Mouse (Mus musculus) G1E (cell line): ENCODE measurements around the gene Plxna4. TPM values are rescaled to one million over a fixed set of nuclear protein-coding genes. Genes with fewer than 3 reads are reported as not detected.

Experiments
- ATAC-seq: 2 replicates; pipeline ENCODE4 v1.8.0; 2016; ENCODE audit warnings: mild to moderate bottlenecking; ENCODE audit not compliant: insufficient number of reproducible peaks, poor library complexity, low FRiP score, severe bottlenecking; ENCODE audit errors: extremely low read depth
- DNase-seq: peaks from one replicate; pipeline ENCODE4 v3.0.0; 2012; ENCODE audit warnings: low spot score
- H3K27me3 ChIP-seq: 2 replicates; pipeline ENCODE4 v1.6.1; 2012; ENCODE audit warnings: mild to moderate bottlenecking, low read length, inconsistent platforms; ENCODE audit not compliant: insufficient read depth
- H3K36me3 ChIP-seq: replicated peaks from 2 replicates; pipeline ENCODE3; 2012; ENCODE audit warnings: mild to moderate bottlenecking, inconsistent platforms
- H3K4me1 ChIP-seq: 2 replicates; pipeline ENCODE4 v1.6.1; 2012; ENCODE audit warnings: low read depth, low read length, inconsistent platforms, mixed read lengths; ENCODE audit not compliant: insufficient read depth
- H3K4me3 ChIP-seq: 2 replicates; pipeline ENCODE4 v1.5.1; 2012; ENCODE audit warnings: low read depth, mild to moderate bottlenecking, inconsistent platforms, low read length, moderate library complexity, mixed read lengths
- H3K9me3 ChIP-seq: replicated peaks from 2 replicates; pipeline ENCODE4 v1.6.1; 2012; ENCODE audit warnings: inconsistent platforms
- CTCF ChIP-seq: IDR thresholded peaks from 2 replicates; pipeline ENCODE4 v1.5.1; 2012; ENCODE audit warnings: low read depth, low read length, inconsistent platforms, mixed read lengths
- GATA1 ChIP-seq: IDR thresholded peaks from 2 replicates; pipeline ENCODE4 v1.6.1; 2012; ENCODE audit warnings: borderline replicate concordance, low read length, inconsistent platforms, mixed read lengths
- GATA2 ChIP-seq: IDR thresholded peaks from 2 replicates; pipeline ENCODE4 v1.6.1; 2012; ENCODE audit warnings: low read depth, low read length, inconsistent platforms, borderline replicate concordance
- POLR2AphosphoS5 ChIP-seq: IDR thresholded peaks from 2 replicates; pipeline ENCODE4 v1.6.1; 2012; ENCODE audit warnings: low read depth, low read length, inconsistent platforms; ENCODE audit not compliant: insufficient replicate concordance
- TAL1 ChIP-seq: conservative IDR thresholded peaks from 2 replicates; pipeline ENCODE4 v1.6.1; 2012; ENCODE audit warnings: low read depth, low read length, inconsistent platforms, mixed read lengths
- polyA plus RNA-seq: library from polyadenylated mRNA; stranded (reverse); fragments of >175 nt; gene quantifications from 2 replicates; pipeline ENCODE4 v1.2.3, GENCODE M21; 2012
- total RNA-seq, 2 experiments: library from RNA; stranded (forward) in 1 of 2; stranded (reverse) in 1 of 2; fragments of 200-1000 nt in 1 of 2; fragments of >200 nt in 1 of 2; fragmentation: Nextera tagmentation in 1 of 2; gene quantifications; 2 replicates each; pipeline ENCODE4 v1.2.3; 2014 to 2017

Plxna4 gene
- total and polyA plus RNA-seq, 3 experiments, result 0.11 TPM; not detected in 2

- DNase-seq, result no peak
- ATAC-seq, result no peak
- Histone ChIP-seq H3K9me3 (no peaks in the 10 kb centered on the region), H3K4me1 (no peaks in the 10 kb centered on the region), H3K4me3 (no peak overlapping the region), H3K27me3 (no peaks in the 10 kb centered on the region), H3K36me3 (no peaks in the 10 kb centered on the region)
- TF ChIP-seq GATA2 (no peak), TAL1 (no peak), POLR2AphosphoS5 (no peak)
These were observed 367.2 kb downstream of the Plxna4 start for GRCm38 (mm10) chr6:32220765-32221164.

GRCm38 (mm10) chr6:32218544-32218943 is 369.4 kb downstream of the Plxna4 start:
- H3K27me3 ChIP-seq, result peaks cover 2% of the 10 kb centered on the region; the same call in 1 of the 2 replicates
- no peak for ATAC-seq

GRCm38 (mm10) chr6:32212439-32212838 is 375.6 kb downstream of the Plxna4 start:
- Histone ChIP-seq H3K36me3 (no peaks in the 10 kb centered on the region), H3K4me3 (no peak overlapping the region), H3K9me3 (no peaks in the 10 kb centered on the region), H3K4me1 (no peaks in the 10 kb centered on the region), H3K27me3 (peaks cover 2% of the 10 kb centered on the region; the same call in 1 of the 2 replicates)
- ATAC-seq (no peak), DNase-seq (no peak)
- TF ChIP-seq TAL1 (no peak), CTCF (no peak), GATA2 (no peak), GATA1 (no peak), POLR2AphosphoS5 (no peak)

More at GRCm38 (mm10) chr6:32218544-32218943, 369.4 kb downstream of the Plxna4 start:
- Histone ChIP-seq H3K36me3 (no peaks in the 10 kb centered on the region), H3K9me3 (no peaks in the 10 kb centered on the region), H3K4me1 (no peaks in the 10 kb centered on the region), H3K4me3 (no peak overlapping the region)
- TF ChIP-seq CTCF, result no peak
- no peak for TF ChIP-seq GATA1
- TF ChIP-seq GATA2, result no peak
- TF ChIP-seq TAL1, result no peak
- TF ChIP-seq POLR2AphosphoS5, result no peak
- no peak for DNase-seq

DNA sequence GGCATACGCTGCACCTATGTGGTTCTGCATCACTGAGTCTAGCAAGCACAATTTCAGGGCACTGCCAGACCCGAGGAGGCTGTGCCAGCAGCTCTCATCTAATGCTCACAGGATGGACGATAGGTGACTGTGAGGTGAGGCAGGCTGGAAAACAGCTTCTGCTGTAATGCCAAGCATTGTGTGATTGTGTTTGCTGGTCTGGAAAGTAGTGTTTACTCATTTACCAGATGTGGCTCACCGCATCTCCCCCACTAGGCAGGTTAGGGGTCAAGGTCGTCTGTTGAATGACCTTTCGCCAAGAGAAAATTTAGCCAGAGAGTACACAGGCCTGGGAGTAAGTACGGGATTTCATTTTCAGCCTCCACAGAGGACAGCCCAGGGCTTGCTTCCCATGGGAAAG is 377.9 kb downstream of the Plxna4 start:
- no peaks in the 10 kb centered on the region for H3K36me3 ChIP-seq
- ATAC-seq (no peak), DNase-seq (no peak)
- TF ChIP-seq POLR2AphosphoS5, result no peak
- TF ChIP-seq CTCF, result no peak
- TF ChIP-seq TAL1, result no peak
- no peak for TF ChIP-seq GATA1
- no peak for TF ChIP-seq GATA2
- no peaks in the 10 kb centered on the region for H3K4me1 ChIP-seq
- no peaks in the 10 kb centered on the region for H3K9me3 ChIP-seq
- no peak overlapping the region for H3K4me3 ChIP-seq
- H3K27me3 ChIP-seq, result peaks cover 2% of the 10 kb centered on the region; the same call in 1 of the 2 replicates

- ATAC-seq (no peak), DNase-seq (no peak)
- Histone ChIP-seq H3K36me3 (no peaks in the 10 kb centered on the region), H3K4me3 (no peak overlapping the region), H3K27me3 (no peaks in the 10 kb centered on the region; the same call in none of the 2 replicates), H3K4me1 (no peaks in the 10 kb centered on the region), H3K9me3 (no peaks in the 10 kb centered on the region)
- no peak for TF ChIP-seq GATA1
- TF ChIP-seq TAL1, result no peak
- TF ChIP-seq CTCF, result no peak
- TF ChIP-seq POLR2AphosphoS5, result no peak
- no peak for TF ChIP-seq GATA2
These were observed 379.0 kb downstream of the Plxna4 start for GRCm38 (mm10) chr6:32208951-32209350.

DNA sequence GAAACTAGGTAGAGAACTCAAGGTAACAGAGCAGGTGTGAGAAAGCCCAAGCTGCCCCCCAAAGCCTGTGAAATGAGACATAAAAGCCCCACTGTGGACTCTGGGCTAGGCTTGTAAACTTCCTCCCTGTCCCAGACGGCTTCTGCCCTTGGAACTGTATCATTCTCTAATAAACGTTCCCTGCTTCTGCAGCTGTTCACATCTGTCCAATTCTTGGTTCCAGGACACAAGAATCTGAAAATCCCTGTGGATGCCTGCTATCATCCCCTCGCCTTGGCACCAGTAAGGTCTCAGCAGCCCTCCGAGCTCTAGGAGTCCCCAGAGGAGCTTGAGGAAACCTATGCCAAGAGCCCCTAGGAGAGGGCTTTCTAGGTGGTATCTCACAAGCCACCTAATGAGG is 383.7 kb downstream of the Plxna4 start:
- no peak for DNase-seq
- Histone ChIP-seq H3K4me3 (no peak overlapping the region), H3K36me3 (no peaks in the 10 kb centered on the region), H3K27me3 (no peaks in the 10 kb centered on the region; the same call in none of the 2 replicates), H3K9me3 (no peaks in the 10 kb centered on the region), H3K4me1 (no peaks in the 10 kb centered on the region)
- no peak for ATAC-seq
- TF ChIP-seq CTCF, result no peak
- TF ChIP-seq POLR2AphosphoS5, result no peak
- no peak for TF ChIP-seq GATA1
- no peak for TF ChIP-seq GATA2
- no peak for TF ChIP-seq TAL1

GRCm38 (mm10) chr6:32203389-32203788 is 384.6 kb downstream of the Plxna4 start:
- TF ChIP-seq TAL1 (no peak), POLR2AphosphoS5 (no peak), GATA1 (no peak), CTCF (no peak), GATA2 (no peak)
- DNase-seq (no peak), ATAC-seq (no peak)
- no peaks in the 10 kb centered on the region; the same call in none of the 2 replicates for H3K27me3 ChIP-seq
- H3K9me3 ChIP-seq, result no peaks in the 10 kb centered on the region
- H3K4me1 ChIP-seq, result no peaks in the 10 kb centered on the region
- no peaks in the 10 kb centered on the region for H3K36me3 ChIP-seq
- H3K4me3 ChIP-seq, result no peak overlapping the region
